Mouse (Mus musculus) heart, postnatal 36 days (tissue): ENCODE data around the gene Kctd11. TPM values are rescaled to one million over a fixed set of nuclear protein-coding genes. Genes with fewer than 3 reads are reported as not detected.

Source experiments
- DNase-seq, 2 experiments: peaks; one replicate each; pipeline ENCODE4 v3.0.0; 2021 to 2022
- intact Hi-C: fragments of 180-260 bp; cut with DNase I; formaldehyde crosslinking; loops from one replicate; pipeline ENCODE4 v1.15.1; 2025
- microRNA-seq, 2 experiments: library from miRNA; unstranded; fragments of <30 nt; microRNA quantifications; one replicate each; pipeline ENCODE4 v1.2.0; 2021; ENCODE audit warnings: borderline number of aligned reads in 2 of 2
- total RNA-seq, 2 experiments: library from RNA; stranded (reverse); gene quantifications; 2 replicates each; pipeline ENCODE4 v1.2.3; 2021

Kctd11 gene
- total RNA-seq, 2 experiments from 2014 or later = 2.6 to 2.8 TPM

DNA sequence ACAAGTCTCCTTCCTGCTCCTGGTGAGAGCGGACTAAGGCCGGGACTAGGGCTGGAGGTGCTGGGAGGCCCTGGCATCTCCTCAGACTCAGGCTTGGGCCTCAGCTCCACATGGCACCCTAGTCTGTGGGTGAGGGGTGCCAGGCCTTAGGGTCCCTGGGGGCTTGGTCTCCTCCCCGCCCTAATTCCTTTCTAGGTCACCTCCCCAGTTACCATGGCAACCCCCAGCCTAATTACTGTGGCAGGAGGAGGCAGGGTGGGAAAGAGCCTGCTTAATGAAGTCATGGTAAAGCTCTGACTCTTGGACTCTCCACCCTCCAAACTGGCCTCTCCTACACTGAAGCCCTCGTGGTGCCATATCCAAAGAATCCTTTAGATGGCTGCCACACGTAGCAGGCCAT lies 52.4 kb downstream of the Kctd11 start:
- no peak for DNase-seq
- intact Hi-C loops = no loop called here

Small RNAs within 50 kb of the gene (microRNA-seq; reads per million reads assigned to microRNA genes)
- gene Mir6924 = 0 reads per million in 2 experiments

Other genes with a start within 250 kb of the Kctd11 start
- gene Fxr2, start 248.4 kb downstream of the Kctd11 start, total RNA-seq = 10 to 100 TPM; 87.3 to 98.6 TPM
- gene Sox15, start 226.1 kb downstream of the Kctd11 start, total RNA-seq = not detected
- 10 to 100 TPM; 14.9 to 16.2 TPM for gene Mpdu1, start 218.8 kb downstream of the Kctd11 start, total RNA-seq
- gene Cd68, start 215.3 kb downstream of the Kctd11 start, total RNA-seq = 1 to 10 TPM; 8.7 to 9.1 TPM
- 100 to 1,000 TPM; 188 to 222 TPM for gene Eif4a1, start 209.0 kb downstream of the Kctd11 start, total RNA-seq
- 10 to 100 TPM; 30.4 to 31.8 TPM for gene Senp3, start 199.3 kb downstream of the Kctd11 start, total RNA-seq
- 1 to 10 TPM; 1.4 to 2.4 TPM for gene Tnfsf13, start 195.6 kb downstream of the Kctd11 start, total RNA-seq
- gene Tnfsf12, start 185.6 kb downstream of the Kctd11 start, total RNA-seq = 10 to 100 TPM; 16.3 to 21.0 TPM
- gene Tnfsfm13, start 185.3 kb downstream of the Kctd11 start, total RNA-seq = 1 to 10 TPM; 4.4 to 4.6 TPM
- 10 to 100 TPM; 30.1 to 35.4 TPM for gene Polr2a, start 122.8 kb downstream of the Kctd11 start, total RNA-seq
- not detected for gene Slc35g3, start 119.4 kb downstream of the Kctd11 start, total RNA-seq
- gene Zbtb4, start 115.5 kb downstream of the Kctd11 start, total RNA-seq = 10 to 100 TPM; 39.0 to 43.1 TPM
- 1 to 10 TPM; 3.6 to 4.3 TPM for gene Chrnb1, start 85.5 kb downstream of the Kctd11 start, total RNA-seq
- gene Fgf11, start 79.5 kb downstream of the Kctd11 start, total RNA-seq = 1 to 10 TPM; 2.4 to 3.0 TPM
- under 1 TPM; 0.41 to 0.56 TPM for gene Tmem102, start 75.8 kb downstream of the Kctd11 start, total RNA-seq
- not detected for gene Gm39566, start 66.1 kb downstream of the Kctd11 start, total RNA-seq
- gene Spem2, start 62.9 kb downstream of the Kctd11 start, total RNA-seq = not detected
- gene Spem1, start 59.2 kb downstream of the Kctd11 start, total RNA-seq = not detected
- 1 to 10 TPM; 4.6 to 4.8 TPM for gene Nlgn2, start 43.6 kb downstream of the Kctd11 start, total RNA-seq
- gene Tmem256, start 42.9 kb downstream of the Kctd11 start, total RNA-seq = 100 to 1,000 TPM; 189 to 220 TPM
- 10 to 100 TPM; 24.6 to 26.7 TPM for gene Plscr3, start 35.0 kb downstream of the Kctd11 start, total RNA-seq
- under 1 TPM; 0.08 to 0.11 TPM for gene Tnk1, start 22.7 kb downstream of the Kctd11 start, total RNA-seq
- gene Tmem95, start 3.4 kb downstream of the Kctd11 start, total RNA-seq = not detected
- gene Acap1, start 14.1 kb upstream of the Kctd11 start, total RNA-seq = under 1 TPM; 0.78 to 0.89 TPM
- gene 2810408A11Rik, start 19.6 kb upstream of the Kctd11 start, total RNA-seq = under 1 TPM; 0.73 to 0.89 TPM
- gene Neurl4, start 19.7 kb upstream of the Kctd11 start, total RNA-seq = 10 to 100 TPM; 40.2 to 47.4 TPM
- 10 to 100 TPM; 28.2 to 32.1 TPM for gene Gps2, start 32.5 kb upstream of the Kctd11 start, total RNA-seq
- 100 to 1,000 TPM; 420 to 449 TPM for gene Eif5a, start 40.6 kb upstream of the Kctd11 start, total RNA-seq
- 10 to 100 TPM; 18.4 to 20.3 TPM for gene Ybx2, start 54.4 kb upstream of the Kctd11 start, total RNA-seq
- gene Slc2a4, start 66.8 kb upstream of the Kctd11 start, total RNA-seq = 100 to 1,000 TPM; 385 to 406 TPM
- gene Cldn7, start 83.4 kb upstream of the Kctd11 start, total RNA-seq = not detected
- gene Ctdnep1, start 99.8 kb upstream of the Kctd11 start, total RNA-seq = 100 to 1,000 TPM; 160 to 169 TPM
- gene Elp5, start 101.1 kb upstream of the Kctd11 start, total RNA-seq = 10 to 100 TPM; 47.0 to 47.4 TPM
- gene Gabarap, start 109.7 kb upstream of the Kctd11 start, total RNA-seq = 100 to 1,000 TPM; 306 to 329 TPM
- 10 to 100 TPM; 23.1 to 23.4 TPM for gene Phf23, start 114.4 kb upstream of the Kctd11 start, total RNA-seq
- gene Dvl2, start 119.2 kb upstream of the Kctd11 start, total RNA-seq = 1 to 10 TPM; 5.0 to 6.1 TPM
- gene Acadvl, start 134.0 kb upstream of the Kctd11 start, total RNA-seq = 1,000 to 10,000 TPM; 1,292 to 1,425 TPM
- gene Dlg4, start 135.5 kb upstream of the Kctd11 start, total RNA-seq = 1 to 10 TPM; 6.3 to 7.4 TPM
- gene Asgr1, start 172.7 kb upstream of the Kctd11 start, total RNA-seq = not detected
- not detected for gene Asgr2, start 211.2 kb upstream of the Kctd11 start, total RNA-seq
- gene Mgl2, start 248.9 kb upstream of the Kctd11 start, total RNA-seq = 1 to 10 TPM; 4.2 to 5.8 TPM